Mouse (Mus musculus): Measurements from ENCODE around the gene Zfp580. TPM values are rescaled to one million over a fixed set of nuclear protein-coding genes. Genes with fewer than 3 reads are reported as not detected.
"Not testable (repeated sequence)": the region's sequence is repeated elsewhere in the genome, so short reads cannot be mapped to it uniquely, and the experiment has no call there.

The Zfp580 gene
- polyA plus RNA-seq, 1 experiment, result 14.0 TPM

DNA sequence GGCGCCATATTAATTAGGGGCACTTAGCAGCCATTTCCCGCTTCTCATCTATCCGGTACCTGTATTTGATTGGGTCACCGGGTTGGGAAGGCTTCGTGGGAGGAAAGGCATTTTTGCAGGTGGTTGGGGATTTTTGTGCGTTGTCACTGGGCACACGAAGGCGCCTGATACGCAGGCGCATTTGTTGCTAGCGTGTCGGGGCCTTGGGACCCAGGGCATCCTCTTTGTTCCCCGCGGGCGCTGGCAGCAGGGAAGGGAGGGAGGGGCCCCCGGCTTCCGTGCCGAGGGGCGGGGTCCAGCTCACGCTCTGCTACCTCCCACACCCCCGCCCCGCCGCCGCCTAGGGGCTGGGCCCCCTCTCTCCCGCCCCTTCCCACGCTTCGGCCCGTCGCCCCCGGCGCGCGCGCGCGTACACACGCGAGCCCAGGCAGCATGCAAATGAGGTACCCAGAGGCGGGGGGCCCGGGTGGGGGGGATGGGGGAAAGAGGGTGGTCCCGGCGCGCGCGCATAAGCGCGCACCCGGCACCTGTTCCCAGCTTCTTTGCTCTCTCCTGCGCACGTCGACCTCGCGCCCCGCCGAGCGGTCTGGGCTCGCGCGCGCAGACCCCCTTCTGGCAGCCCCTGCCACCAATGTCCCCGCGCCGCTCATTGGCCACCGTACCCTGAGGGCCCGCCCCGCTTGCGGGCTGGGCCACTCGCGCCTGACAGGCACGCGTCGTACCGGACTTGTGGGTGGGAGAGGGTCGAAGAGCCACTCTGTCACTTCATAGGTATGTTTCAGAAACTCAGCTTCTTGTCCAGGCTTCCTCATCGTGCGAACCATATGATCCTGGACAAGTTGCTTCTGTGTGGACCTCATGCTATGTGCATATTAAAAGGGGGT lies 36.0 kb upstream of the Zfp580 start, which contains the start of gene Gm44973:
TSS of gene Gm44973 (plus strand) at position 379 of the 884 bp plus-strand sequence.
- Histone ChIP-seq H3K27me3 (ENCODE audit: control insufficient read depth, insufficient read depth, low read length, poor library complexity, severe bottlenecking) (no peaks in the 10 kb centered on the region), H3K27ac (ENCODE audit: insufficient read depth, low read length) (peak within 1 kb of the TSS; percentile 94), H3K4me3 (ENCODE audit: low read depth, low read length) (peak within 1 kb of the TSS; percentile 92), H3K4me1 (ENCODE audit: control insufficient read depth, insufficient read depth, low read length) (peaks cover 9% of the 10 kb centered on the region), H3K9me3 (replicated peaks; ENCODE audit: control insufficient read depth, insufficient read depth, low read length, poor library complexity, severe bottlenecking) (no peaks in the 10 kb centered on the region), H3K9ac (ENCODE audit: low read depth, poor library complexity, severe bottlenecking) (peak within 1 kb of the TSS; percentile 91), H3K36me3 (ENCODE audit: control insufficient read depth, insufficient read depth, low read length, poor library complexity, severe bottlenecking) (peaks cover 18% of the 10 kb centered on the region)
- peak; percentile 30 for TF ChIP-seq POLR2A (IDR thresholded peaks at IDR 0.05; ENCODE audit: insufficient read depth, low read length)
- no peak for TF ChIP-seq CTCF (IDR thresholded peaks at IDR 0.05; ENCODE audit: low read depth, low read length)

- Histone ChIP-seq H3K4me1 (ENCODE audit: control insufficient read depth, insufficient read depth, low read length) (peaks cover 9% of the 10 kb centered on the region), H3K9ac (ENCODE audit: low read depth, poor library complexity, severe bottlenecking) (peak overlapping the region; percentile 91), H3K27ac (ENCODE audit: insufficient read depth, low read length) (peak overlapping the region; percentile 35), H3K4me3 (ENCODE audit: low read depth, low read length) (peak overlapping the region; percentile 50), H3K9me3 (replicated peaks; ENCODE audit: control insufficient read depth, insufficient read depth, low read length, poor library complexity, severe bottlenecking) (no peaks in the 10 kb centered on the region), H3K27me3 (ENCODE audit: control insufficient read depth, insufficient read depth, low read length, poor library complexity, severe bottlenecking) (no peaks in the 10 kb centered on the region), H3K36me3 (ENCODE audit: control insufficient read depth, insufficient read depth, low read length, poor library complexity, severe bottlenecking) (peaks cover 11% of the 10 kb centered on the region)
- TF ChIP-seq EP300 (IDR thresholded peaks at IDR 0.05; ENCODE audit: insufficient read depth, low read depth, low read length), result no peak
- no peak for TF ChIP-seq POLR2A (IDR thresholded peaks at IDR 0.05; ENCODE audit: insufficient read depth, low read length)
- no peak for TF ChIP-seq CTCF (IDR thresholded peaks at IDR 0.05; ENCODE audit: low read depth, low read length)
Measured at GRCm38 (mm10) chr7:5016057-5016456, 35.3 kb upstream of the Zfp580 start.

DNA sequence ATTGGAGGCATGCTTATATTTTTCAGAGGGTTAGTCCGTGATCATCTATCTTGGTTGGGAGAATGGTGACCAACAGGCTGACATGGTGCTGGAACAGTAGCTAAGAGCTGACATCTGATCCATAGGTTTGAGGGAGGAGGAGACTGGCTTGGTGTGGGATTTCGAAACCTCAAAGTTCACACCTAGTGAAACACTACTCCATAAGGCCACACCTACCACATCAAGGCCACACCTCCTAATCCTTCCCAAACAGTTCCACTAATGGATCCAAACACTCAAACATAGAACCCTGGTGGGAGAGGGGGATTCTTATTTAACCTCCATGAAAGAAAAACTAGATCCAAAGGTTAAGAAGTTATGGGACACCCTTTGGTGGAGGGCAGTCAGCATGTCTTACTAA lies 34.4 kb upstream of the Zfp580 start:
- Histone ChIP-seq H3K4me3 (ENCODE audit: low read depth, low read length) (no peak overlapping the region), H3K9me3 (replicated peaks; ENCODE audit: control insufficient read depth, insufficient read depth, low read length, poor library complexity, severe bottlenecking) (no peaks in the 10 kb centered on the region), H3K9ac (ENCODE audit: low read depth, poor library complexity, severe bottlenecking) (no peak overlapping the region), H3K27me3 (ENCODE audit: control insufficient read depth, insufficient read depth, low read length, poor library complexity, severe bottlenecking) (no peaks in the 10 kb centered on the region), H3K27ac (ENCODE audit: insufficient read depth, low read length) (no peak overlapping the region), H3K4me1 (ENCODE audit: control insufficient read depth, insufficient read depth, low read length) (peaks cover 3% of the 10 kb centered on the region), H3K36me3 (ENCODE audit: control insufficient read depth, insufficient read depth, low read length, poor library complexity, severe bottlenecking) (peaks cover 2% of the 10 kb centered on the region; the same call in 1 of the 2 replicates)
- no peak for TF ChIP-seq POLR2A (IDR thresholded peaks at IDR 0.05; ENCODE audit: insufficient read depth, low read length)
- TF ChIP-seq EP300 (IDR thresholded peaks at IDR 0.05; ENCODE audit: insufficient read depth, low read depth, low read length), result no peak
- TF ChIP-seq CTCF (IDR thresholded peaks at IDR 0.05; ENCODE audit: low read depth, low read length), result no peak

DNA sequence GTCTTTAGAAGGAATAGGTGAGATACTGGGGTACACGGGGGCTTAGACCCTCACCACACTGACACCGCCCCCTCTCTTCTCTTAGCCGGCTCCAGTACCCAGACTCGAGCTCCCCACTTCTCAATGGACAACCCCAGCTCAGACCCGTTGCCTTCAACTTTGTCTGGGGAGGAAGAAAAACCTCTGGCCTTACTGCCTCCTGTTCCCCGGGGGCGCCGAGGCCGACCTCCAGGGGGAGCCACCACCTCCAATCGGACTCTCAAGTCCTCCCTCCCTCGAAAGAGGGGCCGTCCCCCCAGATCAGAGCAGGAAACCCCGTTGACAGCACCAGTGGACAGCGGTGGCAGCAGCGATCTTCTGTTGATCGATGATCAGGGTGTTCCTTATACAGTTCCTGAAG lies 34.0 kb upstream of the Zfp580 start:
- Histone ChIP-seq H3K36me3 (ENCODE audit: control insufficient read depth, insufficient read depth, low read length, poor library complexity, severe bottlenecking) (0 out of 2 replicates have a peak, but pooled peaks cover under 1% of the 10 kb centered on the region), H3K9ac (ENCODE audit: low read depth, poor library complexity, severe bottlenecking) (no peak overlapping the region), H3K9me3 (replicated peaks; ENCODE audit: control insufficient read depth, insufficient read depth, low read length, poor library complexity, severe bottlenecking) (no peaks in the 10 kb centered on the region), H3K27ac (ENCODE audit: insufficient read depth, low read length) (no peak overlapping the region), H3K27me3 (ENCODE audit: control insufficient read depth, insufficient read depth, low read length, poor library complexity, severe bottlenecking) (no peaks in the 10 kb centered on the region), H3K4me1 (ENCODE audit: control insufficient read depth, insufficient read depth, low read length) (peaks cover 3% of the 10 kb centered on the region), H3K4me3 (ENCODE audit: low read depth, low read length) (peak overlapping the region; percentile 5; the same call in 1 of the 2 replicates)
- TF ChIP-seq CTCF (IDR thresholded peaks at IDR 0.05; ENCODE audit: low read depth, low read length), result peak; percentile 42
- no peak for TF ChIP-seq EP300 (IDR thresholded peaks at IDR 0.05; ENCODE audit: insufficient read depth, low read depth, low read length)
- TF ChIP-seq POLR2A (IDR thresholded peaks at IDR 0.05; ENCODE audit: insufficient read depth, low read length), result no peak

DNA sequence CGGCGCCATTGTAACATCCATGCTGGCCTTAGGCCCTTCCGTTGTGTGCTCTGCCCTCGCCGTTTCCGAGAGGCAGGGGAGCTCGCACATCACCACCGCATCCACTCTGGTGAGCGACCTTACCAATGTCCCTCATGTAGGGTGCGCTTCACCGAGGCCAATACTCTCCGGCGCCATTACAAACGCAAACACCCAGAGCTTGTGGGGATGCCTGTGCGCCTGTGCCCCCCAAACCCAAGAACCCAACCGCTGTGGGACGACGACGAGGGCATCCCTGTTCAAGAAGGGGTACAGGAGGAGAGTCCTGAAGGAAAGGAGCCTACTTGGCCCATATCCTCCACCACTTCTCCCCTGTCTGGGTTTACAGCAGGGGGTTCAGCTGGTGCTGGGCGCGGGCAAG lies 33.4 kb upstream of the Zfp580 start:
- Histone ChIP-seq H3K27me3 (ENCODE audit: control insufficient read depth, insufficient read depth, low read length, poor library complexity, severe bottlenecking) (no peaks in the 10 kb centered on the region), H3K9me3 (replicated peaks; ENCODE audit: control insufficient read depth, insufficient read depth, low read length, poor library complexity, severe bottlenecking) (no peaks in the 10 kb centered on the region), H3K4me1 (ENCODE audit: control insufficient read depth, insufficient read depth, low read length) (peaks cover 3% of the 10 kb centered on the region), H3K4me3 (ENCODE audit: low read depth, low read length) (peak overlapping the region; percentile 5), H3K36me3 (ENCODE audit: control insufficient read depth, insufficient read depth, low read length, poor library complexity, severe bottlenecking) (no peaks in the 10 kb centered on the region), H3K9ac (ENCODE audit: low read depth, poor library complexity, severe bottlenecking) (peak overlapping the region; percentile 17; the same call in 1 of the 2 replicates), H3K27ac (ENCODE audit: insufficient read depth, low read length) (peak overlapping the region; percentile 70; the same call in 1 of the 2 replicates)
- TF ChIP-seq CTCF (IDR thresholded peaks at IDR 0.05; ENCODE audit: low read depth, low read length) (no peak), POLR2A (IDR thresholded peaks at IDR 0.05; ENCODE audit: insufficient read depth, low read length) (no peak)

DNA sequence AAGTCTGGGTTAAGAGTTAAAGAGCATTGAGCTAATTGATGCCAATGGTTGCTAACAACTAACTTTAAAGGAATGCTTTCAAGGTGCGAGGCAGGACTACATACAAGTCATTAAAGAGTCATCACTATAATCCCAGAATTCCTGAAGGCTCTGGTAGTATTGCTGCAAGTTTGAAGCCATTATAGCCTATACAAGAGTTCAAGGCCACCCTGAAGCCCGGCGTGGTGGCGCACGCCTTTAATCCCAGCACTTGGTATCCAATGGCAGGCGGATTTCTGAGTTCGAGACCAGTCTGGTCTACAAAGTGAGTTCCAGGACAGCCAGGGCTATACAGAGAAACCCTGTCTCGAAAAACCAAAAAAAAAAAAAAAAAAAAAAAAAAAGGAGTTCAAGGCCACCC lies 31.8 kb upstream of the Zfp580 start:
- H3K4me1 ChIP-seq (ENCODE audit: control insufficient read depth, insufficient read depth, low read length); H3K36me3 ChIP-seq (ENCODE audit: control insufficient read depth, insufficient read depth, low read length, poor library complexity, severe bottlenecking); H3K27me3 ChIP-seq (ENCODE audit: control insufficient read depth, insufficient read depth, low read length, poor library complexity, severe bottlenecking); H3K9me3 ChIP-seq (replicated peaks; ENCODE audit: control insufficient read depth, insufficient read depth, low read length, poor library complexity, severe bottlenecking): not testable (repeated sequence)
- H3K27ac ChIP-seq (ENCODE audit: insufficient read depth, low read length), result peak overlapping the region; percentile 70
- H3K9ac ChIP-seq (ENCODE audit: low read depth, poor library complexity, severe bottlenecking), result peak overlapping the region; percentile 98
- H3K4me3 ChIP-seq (ENCODE audit: low read depth, low read length), result peak overlapping the region; percentile 42
